Mouse (Mus musculus) G1E (cell line): ENCODE measurements at regions not wholly inside any gene's neighbourhood (a gene's known extent, or its start where the extent isn't known, plus 50 kb on each side); places are given as distances from the start of the nearest gene placed in this dataset.

ENCODE experiments used
- CTCF ChIP-seq: IDR thresholded peaks from 2 replicates; pipeline ENCODE4 v1.5.1; 2012; ENCODE audit warnings: low read depth, low read length, inconsistent platforms, mixed read lengths
- GATA1 ChIP-seq: IDR thresholded peaks from 2 replicates; pipeline ENCODE4 v1.6.1; 2012; ENCODE audit warnings: borderline replicate concordance, low read length, inconsistent platforms, mixed read lengths
- TAL1 ChIP-seq: conservative IDR thresholded peaks from 2 replicates; pipeline ENCODE4 v1.6.1; 2012; ENCODE audit warnings: low read depth, low read length, inconsistent platforms, mixed read lengths

GRCm38 (mm10) chr19:21165763-21166464 is 106.2 kb upstream of the Zfand5 start:
- TF ChIP-seq CTCF (no peak), GATA1 (no peak), TAL1 (no peak)
